In the genomic region with DNA sequence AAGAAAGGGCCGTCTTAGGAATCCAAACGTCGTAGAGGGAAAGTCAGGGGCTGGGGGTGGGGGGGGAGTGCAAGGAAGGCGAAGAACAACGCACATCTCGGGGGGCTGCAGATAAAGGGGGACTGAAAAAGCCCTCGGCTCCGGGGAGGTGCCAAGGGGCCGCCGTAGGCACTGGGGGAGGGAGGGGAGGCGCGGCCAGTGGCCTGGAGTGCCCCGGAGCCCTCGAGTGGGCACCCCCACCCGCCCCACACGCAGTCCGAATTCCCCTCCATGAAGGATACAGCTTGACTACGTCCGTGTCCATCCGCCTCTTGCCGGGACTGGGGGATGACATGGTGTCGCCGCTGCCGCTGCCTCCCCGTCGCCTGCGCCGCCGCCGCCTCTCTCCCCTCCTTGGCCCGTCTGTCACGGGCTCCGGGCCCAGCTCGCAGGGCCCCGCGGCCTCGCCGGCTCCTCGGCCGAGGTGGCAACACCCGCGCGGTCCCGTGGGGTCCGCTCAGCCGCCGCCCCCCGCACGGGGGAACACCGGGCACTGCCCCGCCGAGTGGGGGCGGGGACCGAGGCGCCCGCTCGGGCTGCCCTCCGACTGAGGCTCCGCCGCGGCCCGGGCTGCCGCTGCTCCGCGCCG, we compare ENCODE assay signal across 7 mouse cellular contexts. TPM values are rescaled to one million over a fixed set of nuclear protein-coding genes. Genes with fewer than 3 reads are reported as not detected.
A peak's percentile ranks its signal among the peaks of the same experiment; 100 is the strongest.
DNase-seq lines count a peak whose midpoint lies in the region; ATAC-seq and TF ChIP-seq lines count a peak whose summit lies in the region.
"Not testable (repeated sequence)": the region's sequence is repeated elsewhere in the genome, so short reads cannot be mapped to it uniquely, and the experiment has no call there.

No protein-coding gene starts in this region.

- H3K4me2 ChIP-seq in embryonic facial prominence, embryonic 15.5 days (replicated peaks) = peak overlapping the region; percentile 78
- H3K4me2 ChIP-seq in intestine, postnatal 0 days (replicated peaks; ENCODE audit: low read depth) = peak overlapping the region; percentile 76

- ATAC-seq in embryonic facial prominence, embryonic 15.5 days (ENCODE audit: insufficient number of reproducible peaks, low FRiP score, low TSS enrichment, low read depth) = peak; percentile 74
- peak; percentile 16 for ATAC-seq in intestine, postnatal 0 days

- 0% methylated on average over 58 of the region's 66 CpGs for WGBS in embryonic facial prominence, embryonic 15.5 days
- 0% methylated on average over 46 of the region's 66 CpGs for WGBS in heart, embryonic 10.5 days
- WGBS in intestine, postnatal 0 days = under 1% methylated on average over 44 of the region's 66 CpGs

- not testable (repeated sequence) for H3K27me3 ChIP-seq in embryonic facial prominence, embryonic 15.5 days; heart, embryonic 10.5 days (ENCODE audit: insufficient read depth, poor library complexity, severe bottlenecking); intestine, postnatal 0 days (replicated peaks; ENCODE audit: control insufficient read depth, insufficient read depth, low read length); megakaryocyte, embryonic 14.5 days (replicated peaks)

- H3K9me3 ChIP-seq in embryonic facial prominence, embryonic 15.5 days (replicated peaks); heart, embryonic 10.5 days; intestine, postnatal 0 days (ENCODE audit: control insufficient read depth); megakaryocyte, embryonic 14.5 days: not testable (repeated sequence)

- DNase-seq in adrenal gland, postnatal 14 days = peak; percentile 75
- DNase-seq in heart, embryonic 10.5 days (ENCODE audit: low spot score) = peak; percentile 78
- DNase-seq in liver = peak; percentile 55
- peak; percentile 45 for DNase-seq in retina, embryonic 14.5 days (ENCODE audit: low spot score)

- H3K4me3 ChIP-seq in embryonic facial prominence, embryonic 15.5 days (replicated peaks) = peak overlapping the region; percentile 70
- H3K4me3 ChIP-seq in heart, embryonic 10.5 days = peak overlapping the region; percentile 93
- H3K4me3 ChIP-seq in intestine, postnatal 0 days (ENCODE audit: low read depth, low read length) = peak overlapping the region; percentile 79
- peak overlapping the region; percentile 91 for H3K4me3 ChIP-seq in megakaryocyte, embryonic 14.5 days (replicated peaks)

- peaks cover 32% of the 10 kb centered on the region for H3K4me1 ChIP-seq in embryonic facial prominence, embryonic 15.5 days
- H3K4me1 ChIP-seq in heart, embryonic 10.5 days = peaks cover 53% of the 10 kb centered on the region
- peaks cover 20% of the 10 kb centered on the region; the same call in 1 of the 2 replicates for H3K4me1 ChIP-seq in intestine, postnatal 0 days (replicated peaks; ENCODE audit: control insufficient read depth, insufficient read depth, low read length)
- H3K4me1 ChIP-seq in megakaryocyte, embryonic 14.5 days = peaks cover 78% of the 10 kb centered on the region

- H3K36me3 ChIP-seq in embryonic facial prominence, embryonic 15.5 days; heart, embryonic 10.5 days; intestine, postnatal 0 days (ENCODE audit: control insufficient read depth, insufficient read depth): not testable (repeated sequence)
- H3K36me3 ChIP-seq in megakaryocyte, embryonic 14.5 days (replicated peaks; ENCODE audit: low read length) = peaks cover 21% of the 10 kb centered on the region

- peak overlapping the region; percentile 81 for H3K9ac ChIP-seq in embryonic facial prominence, embryonic 15.5 days
- peak overlapping the region; percentile 81 for H3K9ac ChIP-seq in intestine, postnatal 0 days (ENCODE audit: low read depth, low read length)

- TF ChIP-seq CTCF in intestine, postnatal 0 days (IDR thresholded peaks at IDR 0.05; ENCODE audit: low read depth) = not testable (repeated sequence)

- peak overlapping the region; percentile 94 for H3K27ac ChIP-seq in embryonic facial prominence, embryonic 15.5 days (replicated peaks)
- H3K27ac ChIP-seq in heart, embryonic 10.5 days = peak overlapping the region; percentile 97
- peak overlapping the region; percentile 95 for H3K27ac ChIP-seq in intestine, postnatal 0 days (ENCODE audit: low read depth, low read length)

RNA-seq across cellular contexts. Expression of gene Ube2h, which starts 0.5 kb away (rescaled TPM):
- total RNA-seq in adrenal gland, postnatal 14 days (2021) = 116 and 124 TPM in 2 replicates
- 46.6 and 46.9 TPM in 2 replicates for polyA plus RNA-seq in embryonic facial prominence, embryonic 15.5 days (2015; fragmentation: Nextera tagmentation; extraction: Ambion mirVana)
- 49.6 and 51.7 TPM in 2 replicates for polyA plus RNA-seq in heart, embryonic 10.5 days (2016; fragmentation: Nextera tagmentation; extraction: Ambion mirVana)
- polyA plus RNA-seq in intestine, postnatal 0 days (2015; fragmentation: Nextera tagmentation; extraction: Ambion mirVana) = 18.6 and 21.1 TPM in 2 replicates
- 20.5 and 26.8 TPM in 2 replicates for polyA plus RNA-seq in megakaryocyte, embryonic 14.5 days (2012; ENCODE audit: insufficient read depth, low replicate concordance)

Comparison
In these comparisons a context has a peak if more than half of its experiments do, and no peak if none do; other contexts are left out.
1. Peak in every context shown above with its lines: DNase-seq, ATAC-seq, H3K4me3 ChIP-seq and H3K27ac ChIP-seq.